Mouse (Mus musculus): ENCODE data around the gene Ctsw. TPM values are rescaled to one million over a fixed set of nuclear protein-coding genes. Genes with fewer than 3 reads are reported as not detected.

Gene Ctsw
- polyA plus RNA-seq, 1 experiment from 2014 or later = 2.1 TPM

DNA sequence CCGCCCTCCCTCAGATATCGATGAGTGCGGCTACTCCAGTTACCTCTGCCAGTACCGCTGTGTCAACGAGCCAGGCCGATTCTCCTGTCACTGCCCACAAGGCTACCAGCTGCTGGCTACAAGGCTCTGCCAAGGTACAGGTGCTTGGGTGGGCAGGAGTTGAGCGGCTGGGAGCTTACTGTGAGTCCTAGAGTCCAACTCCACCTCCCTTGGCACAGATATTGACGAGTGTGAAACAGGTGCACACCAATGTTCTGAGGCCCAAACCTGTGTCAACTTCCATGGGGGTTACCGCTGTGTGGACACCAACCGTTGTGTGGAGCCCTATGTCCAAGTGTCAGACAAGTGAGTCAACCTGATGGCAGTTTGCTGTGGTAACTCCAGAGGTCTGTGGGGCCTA is 11.7 kb upstream of the Ctsw start:
- no peak overlapping the region for H3K9ac ChIP-seq (replicated peaks; ENCODE audit: low read length)
- no peak overlapping the region for H3K27ac ChIP-seq (ENCODE audit: low read length)
- ATAC-seq (ENCODE audit: low FRiP score, low TSS enrichment) = no peak
- peaks cover 14% of the 10 kb centered on the region for H3K4me1 ChIP-seq (ENCODE audit: insufficient read depth, low read length)
- 86% methylated on average over 10 of the region's 10 CpGs for whole genome bisulfite sequencing
- H3K4me3 ChIP-seq (ENCODE audit: low read length) = no peak overlapping the region
- no peaks in the 10 kb centered on the region for H3K27me3 ChIP-seq (ENCODE audit: insufficient read depth, low read length)
- H3K9me3 ChIP-seq (ENCODE audit: low read length) = no peaks in the 10 kb centered on the region
- no peak overlapping the region for H3K4me2 ChIP-seq (replicated peaks; ENCODE audit: low read depth, low read length)
- H3K36me3 ChIP-seq (ENCODE audit: insufficient read depth, low read length) = peaks cover 63% of the 10 kb centered on the region

DNA sequence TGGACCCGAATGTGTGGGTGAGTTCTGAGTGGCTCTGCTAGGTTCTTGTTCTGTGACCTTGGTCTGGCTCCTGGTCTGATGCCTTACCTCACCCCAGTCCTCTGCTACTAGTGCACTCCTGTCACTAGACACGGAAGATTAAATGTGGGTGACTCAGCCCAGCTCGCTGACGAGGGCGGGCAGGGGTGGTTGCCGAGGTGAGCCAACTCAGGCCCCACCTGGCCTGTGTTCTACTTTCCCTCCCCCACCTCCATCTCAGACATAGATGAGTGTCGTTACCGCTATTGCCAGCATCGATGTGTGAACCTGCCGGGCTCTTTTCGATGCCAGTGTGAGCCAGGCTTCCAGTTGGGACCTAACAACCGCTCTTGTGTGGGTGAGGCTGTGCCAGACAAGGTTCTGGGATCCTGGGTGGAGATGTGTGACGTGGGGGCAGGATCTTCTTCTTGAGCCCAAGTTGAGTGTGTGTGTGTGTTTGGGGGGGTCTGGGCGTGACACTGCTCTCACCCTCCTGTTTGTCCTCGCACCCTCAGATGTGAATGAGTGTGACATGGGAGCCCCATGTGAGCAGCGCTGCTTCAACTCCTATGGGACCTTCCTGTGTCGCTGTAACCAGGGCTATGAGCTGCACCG is 9.5 kb upstream of the Ctsw start:
- Histone ChIP-seq H3K4me2 (replicated peaks; ENCODE audit: low read depth, low read length) (no peak overlapping the region), H3K4me3 (ENCODE audit: low read length) (no peak overlapping the region), H3K9ac (replicated peaks; ENCODE audit: low read length) (no peak overlapping the region), H3K9me3 (ENCODE audit: low read length) (no peaks in the 10 kb centered on the region), H3K27ac (ENCODE audit: low read length) (no peak overlapping the region), H3K4me1 (ENCODE audit: insufficient read depth, low read length) (peaks cover 21% of the 10 kb centered on the region), H3K27me3 (ENCODE audit: insufficient read depth, low read length) (no peaks in the 10 kb centered on the region), H3K36me3 (ENCODE audit: insufficient read depth, low read length) (peaks cover 41% of the 10 kb centered on the region)
- ATAC-seq (ENCODE audit: low FRiP score, low TSS enrichment) = no peak
- WGBS = 86% methylated on average over 18 of the region's 18 CpGs

DNA sequence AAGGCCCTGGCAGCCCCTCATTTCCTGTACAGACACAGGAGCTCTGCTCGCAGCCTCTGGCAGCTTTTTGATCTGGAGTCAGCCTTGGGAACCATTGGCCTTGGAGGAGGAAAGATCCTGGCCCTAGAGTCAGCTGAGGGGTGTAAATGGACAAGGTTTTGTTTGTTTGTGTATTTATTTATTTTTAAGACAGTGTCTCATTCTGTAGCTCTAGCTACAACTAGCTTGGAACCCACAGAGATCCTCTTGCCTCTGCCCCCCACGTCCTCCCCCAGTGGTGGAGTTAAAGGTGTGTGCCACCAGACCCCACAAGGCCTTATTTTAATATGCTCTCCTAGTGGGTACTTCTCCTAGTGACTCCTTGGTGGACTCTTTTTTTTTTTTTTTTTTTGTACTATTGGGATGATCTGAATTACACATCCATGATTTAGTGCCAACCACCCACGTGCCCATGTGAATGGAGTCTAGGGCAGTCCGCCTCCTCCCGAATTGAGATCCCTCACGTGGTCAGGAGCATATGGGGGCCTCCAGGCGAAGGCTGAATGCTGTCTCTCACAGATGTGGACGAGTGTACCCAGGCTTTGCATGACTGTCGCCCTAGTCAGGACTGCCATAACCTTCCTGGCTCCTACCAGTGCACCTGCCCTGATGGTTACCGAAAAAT is 8.8 kb upstream of the Ctsw start:
- Histone ChIP-seq H3K4me3 (ENCODE audit: low read length) (no peak overlapping the region), H3K27ac (ENCODE audit: low read length) (no peak overlapping the region), H3K27me3 (ENCODE audit: insufficient read depth, low read length) (no peaks in the 10 kb centered on the region), H3K4me1 (ENCODE audit: insufficient read depth, low read length) (peaks cover 21% of the 10 kb centered on the region), H3K4me2 (replicated peaks; ENCODE audit: low read depth, low read length) (no peak overlapping the region), H3K9ac (replicated peaks; ENCODE audit: low read length) (no peak overlapping the region), H3K9me3 (ENCODE audit: low read length) (no peaks in the 10 kb centered on the region), H3K36me3 (ENCODE audit: insufficient read depth, low read length) (peaks cover 35% of the 10 kb centered on the region)
- WGBS = 76% methylated on average over 10 of the region's 10 CpGs
- ATAC-seq (ENCODE audit: low FRiP score, low TSS enrichment) = no peak

GRCm38 (mm10) chr19:5475069-5475714 is 6.9 kb upstream of the Ctsw start:
- peak overlapping the region; percentile 64 for H3K4me3 ChIP-seq (ENCODE audit: low read length)
- 13% methylated on average over 13 of the region's 13 CpGs for WGBS
- H3K36me3 ChIP-seq (ENCODE audit: insufficient read depth, low read length) = peaks cover 18% of the 10 kb centered on the region

DNA sequence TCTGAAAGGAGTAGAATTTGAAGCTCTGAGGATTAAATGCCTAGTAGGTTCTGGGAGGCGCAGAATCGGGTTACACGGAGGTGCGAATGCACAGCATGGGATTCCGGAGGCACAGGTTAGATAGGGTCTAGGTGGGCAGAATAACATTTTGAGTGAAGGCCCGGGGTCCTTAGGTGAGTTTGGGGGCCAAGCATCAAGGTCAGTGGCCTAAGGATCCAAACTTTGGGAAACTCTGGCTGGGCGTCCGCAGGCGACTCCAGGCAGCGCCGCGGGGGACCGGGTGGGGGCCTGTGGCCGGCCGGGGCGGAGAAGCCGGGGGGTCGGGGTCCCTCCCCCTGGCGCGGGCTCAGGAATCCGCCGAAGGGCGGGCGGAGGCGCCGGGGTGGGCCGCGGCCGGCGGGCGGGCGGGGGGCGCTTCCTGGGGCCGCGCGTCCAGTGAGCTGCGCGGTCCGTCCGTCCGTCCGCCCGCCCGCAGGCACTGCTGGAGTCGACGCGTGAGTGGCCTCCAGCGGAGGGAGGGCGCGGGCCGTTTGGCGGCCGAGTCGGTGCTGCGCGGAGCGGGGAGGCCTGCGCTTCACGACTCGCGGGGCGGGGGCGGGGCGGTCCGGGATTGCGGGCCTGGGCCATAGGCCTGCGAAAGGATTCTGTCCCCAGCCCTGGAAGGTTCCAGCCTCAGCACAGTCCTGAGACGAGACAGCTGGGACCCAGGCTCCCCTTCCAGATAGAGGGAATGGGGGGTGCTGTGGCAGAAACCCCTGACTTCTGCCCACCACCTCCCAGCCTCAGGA is 6.2 kb upstream of the Ctsw start:
- Histone ChIP-seq H3K27me3 (ENCODE audit: insufficient read depth, low read length) (no peaks in the 10 kb centered on the region), H3K4me1 (ENCODE audit: insufficient read depth, low read length) (peaks cover 21% of the 10 kb centered on the region), H3K27ac (ENCODE audit: low read length) (peak overlapping the region; percentile 84), H3K9me3 (ENCODE audit: low read length) (no peaks in the 10 kb centered on the region), H3K4me3 (ENCODE audit: low read length) (peak overlapping the region; percentile 64), H3K36me3 (ENCODE audit: insufficient read depth, low read length) (peaks cover 11% of the 10 kb centered on the region), H3K9ac (replicated peaks; ENCODE audit: low read length) (peak overlapping the region; percentile 86), H3K4me2 (replicated peaks; ENCODE audit: low read depth, low read length) (peak overlapping the region; percentile 66)
- WGBS = 1% methylated on average over 45 of the region's 68 CpGs
- peak; percentile 70 for ATAC-seq (ENCODE audit: low FRiP score, low TSS enrichment)

More at GRCm38 (mm10) chr19:5475069-5475714, 6.9 kb upstream of the Ctsw start:
- H3K27me3 ChIP-seq (ENCODE audit: insufficient read depth, low read length) = no peaks in the 10 kb centered on the region
- ATAC-seq (ENCODE audit: low FRiP score, low TSS enrichment) = peak; percentile 13; the same call in 1 of the 2 replicates
- peak overlapping the region; percentile 86 for H3K9ac ChIP-seq (replicated peaks; ENCODE audit: low read length)
- peak overlapping the region; percentile 84 for H3K27ac ChIP-seq (ENCODE audit: low read length)
- no peaks in the 10 kb centered on the region for H3K9me3 ChIP-seq (ENCODE audit: low read length)
- peak overlapping the region; percentile 66 for H3K4me2 ChIP-seq (replicated peaks; ENCODE audit: low read depth, low read length)
- peaks cover 21% of the 10 kb centered on the region for H3K4me1 ChIP-seq (ENCODE audit: insufficient read depth, low read length)

DNA sequence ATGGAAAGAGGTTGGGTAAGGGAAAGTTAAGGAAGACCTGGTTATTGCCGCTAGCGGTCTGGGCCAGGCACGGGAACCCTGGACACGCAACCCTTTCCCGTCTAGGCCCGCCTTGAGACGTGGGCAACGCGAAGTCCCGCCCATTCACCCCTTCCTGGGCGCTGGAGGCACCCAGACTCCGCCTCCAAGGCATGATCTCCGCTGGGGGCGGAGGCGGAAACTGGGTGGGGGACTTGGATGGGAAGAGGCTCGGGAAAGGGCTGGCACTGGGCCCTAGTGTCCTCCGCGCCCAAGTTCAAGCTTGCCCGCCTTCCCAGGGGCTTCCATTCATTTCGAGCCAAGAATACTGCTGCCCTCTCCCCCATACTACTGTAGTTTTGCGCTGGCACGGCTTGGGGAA is 5.4 kb upstream of the Ctsw start, which contains the start of gene Efemp2:
Gene Efemp2 (plus strand): TSS at position 235 of the 400 bp plus-strand sequence.
- Histone ChIP-seq H3K9me3 (ENCODE audit: low read length) (no peaks in the 10 kb centered on the region), H3K27me3 (ENCODE audit: insufficient read depth, low read length) (no peaks in the 10 kb centered on the region), H3K4me3 (ENCODE audit: low read length) (peak within 1 kb of the TSS; percentile 64), H3K36me3 (ENCODE audit: insufficient read depth, low read length) (peaks cover 8% of the 10 kb centered on the region), H3K4me2 (replicated peaks; ENCODE audit: low read depth, low read length) (peak within 1 kb of the TSS; percentile 66), H3K4me1 (ENCODE audit: insufficient read depth, low read length) (peaks cover 21% of the 10 kb centered on the region), H3K9ac (replicated peaks; ENCODE audit: low read length) (peak within 1 kb of the TSS; percentile 86), H3K27ac (ENCODE audit: low read length) (peak within 1 kb of the TSS; percentile 84)
- 2% methylated on average over 22 of the region's 22 CpGs for WGBS
- ATAC-seq (ENCODE audit: low FRiP score, low TSS enrichment) = peak; percentile 77

GRCm38 (mm10) chr19:5472857-5473256 is 4.5 kb upstream of the Ctsw start:
- no peak overlapping the region for H3K27ac ChIP-seq (ENCODE audit: low read length)
- WGBS = 76% methylated on average over 3 of the region's 3 CpGs
- H3K9me3 ChIP-seq (ENCODE audit: low read length) = no peaks in the 10 kb centered on the region
- peaks cover 4% of the 10 kb centered on the region; the same call in 1 of the 2 replicates for H3K36me3 ChIP-seq (ENCODE audit: insufficient read depth, low read length)
- H3K4me1 ChIP-seq (ENCODE audit: insufficient read depth, low read length) = peaks cover 21% of the 10 kb centered on the region
- no peaks in the 10 kb centered on the region for H3K27me3 ChIP-seq (ENCODE audit: insufficient read depth, low read length)
- no peak overlapping the region for H3K9ac ChIP-seq (replicated peaks; ENCODE audit: low read length)
- H3K4me3 ChIP-seq (ENCODE audit: low read length) = no peak overlapping the region
- ATAC-seq (ENCODE audit: low FRiP score, low TSS enrichment) = no peak
- no peak overlapping the region for H3K4me2 ChIP-seq (replicated peaks; ENCODE audit: low read depth, low read length)

- Histone ChIP-seq H3K36me3 (ENCODE audit: insufficient read depth, low read length) (peaks cover 10% of the 10 kb centered on the region; the same call in 1 of the 2 replicates), H3K4me2 (replicated peaks; ENCODE audit: low read depth, low read length) (no peak overlapping the region), H3K27ac (ENCODE audit: low read length) (no peak overlapping the region), H3K4me1 (ENCODE audit: insufficient read depth, low read length) (peaks cover 21% of the 10 kb centered on the region), H3K27me3 (ENCODE audit: insufficient read depth, low read length) (no peaks in the 10 kb centered on the region), H3K9me3 (ENCODE audit: low read length) (no peaks in the 10 kb centered on the region), H3K9ac (replicated peaks; ENCODE audit: low read length) (no peak overlapping the region), H3K4me3 (ENCODE audit: low read length) (no peak overlapping the region)
- 60% methylated on average over 5 of the region's 5 CpGs for WGBS
- no peak for ATAC-seq (ENCODE audit: low FRiP score, low TSS enrichment)
Observed at GRCm38 (mm10) chr19:5471846-5472245, 3.5 kb upstream of the Ctsw start.

GRCm38 (mm10) chr19:5466916-5467500 is 1.3 kb downstream of the Ctsw start:
- Histone ChIP-seq H3K9me3 (ENCODE audit: low read length) (no peaks in the 10 kb centered on the region), H3K9ac (replicated peaks; ENCODE audit: low read length) (0 out of 2 replicates have a peak overlapping the region, but pooled peaks have one; percentile 10), H3K4me1 (ENCODE audit: insufficient read depth, low read length) (peaks cover 9% of the 10 kb centered on the region; the same call in 1 of the 2 replicates), H3K27me3 (ENCODE audit: insufficient read depth, low read length) (no peaks in the 10 kb centered on the region), H3K4me2 (replicated peaks; ENCODE audit: low read depth, low read length) (no peak overlapping the region), H3K36me3 (ENCODE audit: insufficient read depth, low read length) (peaks cover 50% of the 10 kb centered on the region), H3K4me3 (ENCODE audit: low read length) (no peak overlapping the region), H3K27ac (ENCODE audit: low read length) (no peak overlapping the region)
- ATAC-seq (ENCODE audit: low FRiP score, low TSS enrichment) = no peak
- WGBS = 93% methylated on average over 6 of the region's 6 CpGs
